Comparison of ENCODE assay signal across 9 mouse cellular contexts in the genomic region with DNA sequence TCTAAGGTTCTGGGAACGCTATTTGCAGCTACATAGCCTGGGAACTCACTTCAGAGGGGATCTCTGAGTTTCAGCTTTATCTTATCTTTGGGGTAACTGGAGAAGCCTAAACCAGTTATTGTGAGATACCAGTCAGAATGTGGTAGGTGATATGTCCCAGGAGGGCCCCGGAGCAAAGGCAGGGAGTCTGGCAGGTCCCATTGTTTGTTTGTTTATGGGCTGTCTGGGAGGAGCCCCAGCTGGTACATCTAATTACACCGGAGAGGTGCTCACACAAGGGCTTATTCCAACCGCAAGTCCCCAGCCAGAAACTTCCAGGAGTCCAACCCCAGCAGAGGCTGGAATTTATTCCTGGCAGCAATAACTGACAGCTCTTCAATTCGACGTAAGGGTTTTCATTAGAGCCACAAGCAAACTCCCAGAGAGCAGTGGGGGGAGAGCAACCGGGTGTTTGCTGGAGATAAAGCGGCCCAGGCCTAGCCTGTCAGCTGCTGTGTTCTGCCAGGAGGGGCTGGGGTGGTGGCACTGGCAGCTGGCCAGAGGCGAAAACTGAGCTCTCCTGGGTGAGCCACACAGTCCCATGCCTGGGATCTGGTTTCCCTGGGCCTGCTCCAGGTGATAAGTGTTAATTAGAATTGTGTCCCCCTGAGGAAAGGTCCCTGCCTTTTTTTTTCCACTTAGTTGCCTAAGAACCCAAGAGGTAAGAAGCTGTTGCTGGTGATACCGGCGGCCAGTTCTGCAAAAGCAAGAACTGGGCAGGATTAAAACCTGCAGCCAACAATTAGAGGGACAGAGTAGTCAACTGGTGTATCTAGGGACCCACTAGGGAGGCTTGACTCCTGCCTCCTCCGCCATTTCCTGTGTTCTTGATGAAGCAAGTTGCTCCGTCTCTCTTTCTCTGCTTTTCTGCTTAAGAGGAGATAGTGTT.
DNase-seq lines count a peak whose midpoint lies in the region; ATAC-seq lines count a peak whose summit lies in the region.
"Had no signal": no experiment of that assay in that cellular context is flagged by ENCODE, and none has a peak within 500 bp of the region (broad histone marks: within the 10 kb centered on the region; RNA-seq: fewer than 3 reads in every experiment).

No protein-coding gene starts in this region.

- H3K27ac ChIP-seq in kidney, embryonic 15.5 days = peak overlapping the region; percentile 66
- peak overlapping the region; percentile 60 for H3K27ac ChIP-seq in embryonic facial prominence, embryonic 13.5 days
- peak overlapping the region; percentile 96 for H3K27ac ChIP-seq in heart, embryonic 11.5 days (ENCODE audit: low read depth, low read length)
- peak overlapping the region; percentile 58 for H3K27ac ChIP-seq in stomach, embryonic 15.5 days

- 29% methylated on average over 13 of the region's 13 CpGs for WGBS in kidney, embryonic 15.5 days
- WGBS in embryonic facial prominence, embryonic 13.5 days = 18% methylated on average over 13 of the region's 13 CpGs
- 6% methylated on average over 13 of the region's 13 CpGs for WGBS in heart, embryonic 11.5 days (ENCODE audit: insufficient replicate concordance)
- 35% methylated on average over 13 of the region's 13 CpGs for WGBS in stomach, embryonic 15.5 days

- no peaks in the 10 kb centered on the region for H3K9me3 ChIP-seq in kidney, embryonic 15.5 days (replicated peaks)
- no peaks in the 10 kb centered on the region for H3K9me3 ChIP-seq in embryonic facial prominence, embryonic 13.5 days
- H3K9me3 ChIP-seq in heart, embryonic 11.5 days (replicated peaks; ENCODE audit: control insufficient read depth, low read length) = no peaks in the 10 kb centered on the region
- H3K9me3 ChIP-seq in megakaryocyte, embryonic 14.5 days = no peaks in the 10 kb centered on the region
- no peaks in the 10 kb centered on the region for H3K9me3 ChIP-seq in stomach, embryonic 15.5 days

- ATAC-seq in kidney, embryonic 15.5 days (replicated peaks; ENCODE audit: low FRiP score) = peak; percentile 92
- peak; percentile 85 for ATAC-seq in embryonic facial prominence, embryonic 13.5 days (ENCODE audit: insufficient number of reproducible peaks, insufficient read depth, low FRiP score, low TSS enrichment, low read depth)
- ATAC-seq in heart, embryonic 11.5 days (replicated peaks; ENCODE audit: insufficient number of reproducible peaks, low FRiP score, low TSS enrichment) = peak; percentile 98
- peak; percentile 98 for ATAC-seq in stomach, embryonic 15.5 days (ENCODE audit: insufficient read depth, low FRiP score, low read depth)

- no peaks in the 10 kb centered on the region for H3K27me3 ChIP-seq in kidney, embryonic 15.5 days
- no peaks in the 10 kb centered on the region for H3K27me3 ChIP-seq in embryonic facial prominence, embryonic 13.5 days
- no peaks in the 10 kb centered on the region for H3K27me3 ChIP-seq in heart, embryonic 11.5 days (ENCODE audit: control insufficient read depth, insufficient read depth, low read length)
- H3K27me3 ChIP-seq in megakaryocyte, embryonic 14.5 days (replicated peaks) = no peaks in the 10 kb centered on the region
- H3K27me3 ChIP-seq in stomach, embryonic 15.5 days (replicated peaks) = no peaks in the 10 kb centered on the region
- H3K27me3 ChIP-seq: CH12.LX had no signal

- H3K36me3 ChIP-seq in kidney, embryonic 15.5 days = no peaks in the 10 kb centered on the region
- H3K36me3 ChIP-seq in embryonic facial prominence, embryonic 13.5 days = no peaks in the 10 kb centered on the region
- no peaks in the 10 kb centered on the region for H3K36me3 ChIP-seq in heart, embryonic 11.5 days (ENCODE audit: control insufficient read depth, insufficient read depth, low read length)
- no peaks in the 10 kb centered on the region for H3K36me3 ChIP-seq in megakaryocyte, embryonic 14.5 days (replicated peaks; ENCODE audit: low read length)
- no peaks in the 10 kb centered on the region for H3K36me3 ChIP-seq in stomach, embryonic 15.5 days

- DNase-seq in kidney, adult 9 months = no peak
- peak; percentile 11 to 55 for DNase-seq in kidney, postnatal 25 days
- DNase-seq in frontal cortex, postnatal 36 days (ENCODE audit: low spot score in 2 of 2) = no peak

- peaks cover 47% of the 10 kb centered on the region for H3K4me1 ChIP-seq in kidney, embryonic 15.5 days
- H3K4me1 ChIP-seq in embryonic facial prominence, embryonic 13.5 days = peaks cover 22% of the 10 kb centered on the region
- H3K4me1 ChIP-seq in heart, embryonic 11.5 days (ENCODE audit: control insufficient read depth, insufficient read depth, low read length) = peaks cover 41% of the 10 kb centered on the region
- H3K4me1 ChIP-seq in megakaryocyte, embryonic 14.5 days = peaks cover 38% of the 10 kb centered on the region
- peaks cover 8% of the 10 kb centered on the region for H3K4me1 ChIP-seq in stomach, embryonic 15.5 days

- no peak overlapping the region for H3K4me2 ChIP-seq in kidney, embryonic 15.5 days
- 0 out of 2 replicates have a peak overlapping the region, but pooled peaks have one; percentile 22 for H3K4me2 ChIP-seq in embryonic facial prominence, embryonic 13.5 days
- H3K4me2 ChIP-seq in heart, embryonic 11.5 days = peak overlapping the region; percentile 43
- H3K4me2 ChIP-seq in stomach, embryonic 15.5 days = no peak overlapping the region

- H3K9ac ChIP-seq in kidney, embryonic 15.5 days = no peak overlapping the region
- no peak overlapping the region for H3K9ac ChIP-seq in embryonic facial prominence, embryonic 13.5 days
- peak overlapping the region; percentile 55 for H3K9ac ChIP-seq in heart, embryonic 11.5 days (ENCODE audit: low read depth, low read length)
- no peak overlapping the region for H3K9ac ChIP-seq in stomach, embryonic 15.5 days

- no peak overlapping the region for H3K4me3 ChIP-seq in kidney, embryonic 15.5 days (replicated peaks)
- no peak overlapping the region for H3K4me3 ChIP-seq in embryonic facial prominence, embryonic 13.5 days
- no peak overlapping the region for H3K4me3 ChIP-seq in heart, embryonic 11.5 days (ENCODE audit: low read depth, low read length)
- H3K4me3 ChIP-seq in megakaryocyte, embryonic 14.5 days (replicated peaks) = peak overlapping the region; percentile 73
- H3K4me3 ChIP-seq in stomach, embryonic 15.5 days (replicated peaks) = no peak overlapping the region

Comparison
In these comparisons a context has a peak if more than half of its experiments do, and no peak if none do; other contexts are left out.
1. DNase-seq: peak in kidney, postnatal 25 days (2 of 2); none in kidney, adult 9 months (single experiment) and frontal cortex, postnatal 36 days (0 of 2).
2. H3K4me2 ChIP-seq: peak in embryonic facial prominence, embryonic 13.5 days (single experiment) and heart, embryonic 11.5 days (single experiment); none in kidney, embryonic 15.5 days (single experiment) and stomach, embryonic 15.5 days (single experiment).
3. Peak in every context shown above with its lines, with median percentiles within 50 percentile points of each other: ATAC-seq and H3K27ac ChIP-seq.